Mouse (Mus musculus) MEL-GATA-1-ER (cell line): ENCODE measurements around the gene Hsf2bp.
"Not testable (repeated sequence)": the region's sequence is repeated elsewhere in the genome, so short reads cannot be mapped to it uniquely, and the experiment has no call there.

Experiments
- DNase-seq: peaks from one replicate; pipeline ENCODE4 v3.0.0-alpha.2; 2012; ENCODE audit warnings: low read depth; ENCODE audit errors: extremely low read depth

The Hsf2bp gene

DNA sequence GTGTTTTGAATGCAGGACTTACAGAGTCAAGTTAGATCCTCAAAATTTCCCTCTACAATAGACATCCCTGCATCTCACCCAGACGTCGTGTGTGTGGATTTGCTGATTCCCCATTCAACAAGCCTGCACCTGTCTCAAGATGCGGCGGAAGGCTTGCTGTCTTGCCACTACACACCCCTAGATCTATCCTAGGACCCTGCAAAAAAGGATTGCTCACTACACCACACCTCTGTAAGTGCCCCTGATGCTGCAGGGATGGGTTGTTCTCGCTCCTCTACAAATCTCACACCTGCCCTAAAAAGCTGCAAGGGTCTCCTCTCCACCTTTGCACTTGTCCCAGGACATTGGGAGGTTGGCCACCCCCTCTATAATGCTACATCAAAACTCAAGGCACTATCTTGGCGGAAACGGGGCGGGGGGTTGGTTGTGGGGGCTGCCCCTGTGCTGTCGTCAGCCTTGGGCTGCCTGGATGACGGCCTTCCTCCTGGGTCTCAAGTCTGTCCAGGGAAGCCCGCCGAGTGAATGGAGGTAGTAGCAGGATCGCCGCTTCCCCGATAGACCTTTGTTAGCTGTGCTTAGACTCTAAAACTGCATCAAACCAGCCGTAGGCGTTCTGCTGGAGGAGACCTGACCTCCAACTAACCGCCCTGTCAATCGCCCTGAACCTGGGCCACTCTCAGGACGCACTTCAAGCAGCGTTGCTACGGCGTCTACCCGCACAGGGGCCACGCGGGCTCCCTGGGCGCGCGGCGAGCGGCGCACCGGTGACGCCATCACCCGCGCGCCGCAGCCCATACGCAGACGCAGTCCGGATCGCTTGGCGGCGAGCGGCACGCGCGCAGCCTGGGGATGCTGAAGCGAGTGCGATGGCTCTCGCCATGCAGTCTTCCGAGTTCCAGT is at the start of gene Hsf2bp, which contains the start of gene Rrp1b:
Gene Hsf2bp, minus strand, starts transcription at position 741 of the 900 bp plus-strand sequence.
Gene Rrp1b, plus strand, starts transcription at position 492 of the 900 bp plus-strand sequence.
- DNase-seq, result peak; percentile 60

DNA sequence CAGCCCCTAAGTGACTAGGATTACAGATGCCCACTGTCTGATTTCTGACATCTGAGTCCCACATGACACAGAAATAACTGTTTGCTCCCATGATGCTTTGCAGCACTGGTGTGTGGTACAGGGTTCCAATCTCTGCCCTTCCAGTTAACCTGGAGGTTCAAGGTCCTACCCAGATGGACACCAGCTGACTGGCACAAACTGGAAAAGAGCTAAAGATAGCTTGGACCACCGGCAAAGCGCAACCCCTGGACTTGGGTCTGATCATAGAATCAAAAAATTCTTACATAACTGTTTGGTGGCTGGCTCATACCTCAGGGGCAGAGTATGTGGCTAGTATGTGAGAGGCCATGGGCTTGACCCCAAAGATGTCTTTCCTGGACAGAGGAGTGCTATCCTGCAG is 47.2 kb upstream of the Hsf2bp start:
- DNase-seq, result no peak

DNA sequence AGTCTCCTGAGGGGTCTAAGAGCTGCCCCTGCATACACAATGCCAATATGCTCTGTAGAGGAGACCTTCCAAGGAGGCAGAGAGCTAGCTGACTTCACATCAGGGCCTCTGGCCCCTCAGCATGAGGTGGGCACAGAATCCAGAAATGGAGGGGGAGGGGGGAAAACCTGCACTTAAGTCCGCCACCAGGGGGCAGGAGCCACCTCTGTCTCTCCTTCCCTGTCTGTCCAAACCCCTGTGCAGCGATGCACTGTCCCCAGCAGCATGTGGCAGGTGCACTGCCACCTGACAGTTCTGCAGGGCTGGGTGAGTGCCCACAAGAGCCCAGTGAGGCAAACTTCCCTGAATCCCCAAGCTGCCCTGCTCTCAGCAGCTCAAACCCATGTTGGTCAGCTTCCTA is 39.0 kb upstream of the Hsf2bp start:
- peak; percentile 18 for DNase-seq

DNA sequence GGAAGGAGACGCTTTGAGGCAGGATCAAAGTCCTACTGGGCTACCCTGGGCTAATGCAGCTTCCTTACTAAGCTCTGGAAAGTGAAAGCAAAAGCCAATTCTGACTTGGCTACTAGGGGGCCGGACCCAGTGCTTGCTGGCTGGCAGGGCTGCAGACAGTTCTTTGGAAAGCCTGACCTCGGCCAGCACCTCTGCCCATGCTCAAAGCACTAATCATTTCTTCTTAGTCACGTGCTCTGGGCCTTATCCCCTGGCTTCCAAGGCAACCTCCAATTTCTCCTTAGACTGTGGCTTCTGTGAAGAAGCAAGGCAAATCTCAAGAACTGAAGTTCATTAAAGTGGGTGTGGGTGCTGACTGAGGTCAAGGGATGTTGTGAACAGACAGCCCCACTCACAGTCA is 38.5 kb upstream of the Hsf2bp start:
- no peak for DNase-seq

DNA sequence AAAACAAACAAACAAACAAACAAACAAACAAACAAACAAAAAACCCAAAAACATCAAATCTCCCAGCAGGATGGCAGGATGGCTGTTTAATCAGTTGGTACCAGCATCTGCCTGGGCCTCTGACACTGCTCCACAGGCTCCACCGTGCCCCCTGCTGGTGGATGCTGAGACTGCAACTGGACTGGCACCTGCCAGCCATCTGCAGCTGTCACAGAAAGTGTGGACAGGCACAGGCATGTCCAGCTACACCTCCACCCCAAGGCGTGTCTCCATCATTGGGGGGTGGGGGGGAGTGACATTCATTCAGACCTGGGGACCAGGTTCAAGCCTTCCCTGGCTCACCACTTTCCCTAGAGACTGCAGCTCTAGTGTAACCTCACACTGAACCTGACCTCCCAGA is 37.2 kb upstream of the Hsf2bp start:
- peak; percentile 32 for DNase-seq

DNA sequence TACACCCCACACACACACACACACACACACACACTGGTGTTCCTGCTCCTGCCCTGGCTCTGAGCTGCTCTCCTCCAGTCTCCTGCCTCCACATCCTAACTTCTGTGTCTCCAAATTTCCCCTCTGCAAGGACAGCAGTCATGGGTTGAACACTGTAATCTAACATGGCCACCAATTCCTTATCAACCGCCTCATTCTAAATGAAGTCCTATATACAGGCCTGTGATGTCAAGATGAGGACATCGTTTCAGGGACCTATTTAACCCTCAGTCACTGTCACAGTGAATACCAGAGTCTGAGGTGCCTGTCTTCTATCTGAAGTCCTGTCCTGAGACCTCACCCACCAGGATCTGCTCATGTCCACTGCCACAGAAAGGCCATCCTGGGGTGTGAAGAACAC is 32.7 kb upstream of the Hsf2bp start:
- no peak for DNase-seq

DNA sequence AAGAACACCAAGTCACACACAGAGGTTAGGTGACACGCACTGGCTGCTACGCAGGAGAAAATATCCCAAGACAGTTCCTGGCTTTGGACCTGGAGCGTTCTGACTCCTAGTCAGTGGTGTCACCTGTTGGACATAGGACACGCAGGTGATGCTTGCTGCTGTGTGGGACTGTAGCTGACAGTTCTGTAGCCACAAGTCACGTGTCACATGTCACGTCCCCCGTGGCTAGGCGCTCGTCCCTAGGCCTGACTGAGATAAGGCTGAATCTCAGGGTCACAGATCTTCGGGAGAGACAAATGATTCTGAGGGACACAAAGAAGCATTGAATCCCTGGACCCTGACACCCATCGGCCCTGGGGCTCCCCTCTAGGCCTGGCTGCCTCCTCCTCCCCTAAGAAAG is 32.2 kb upstream of the Hsf2bp start:
- DNase-seq, result no peak

DNA sequence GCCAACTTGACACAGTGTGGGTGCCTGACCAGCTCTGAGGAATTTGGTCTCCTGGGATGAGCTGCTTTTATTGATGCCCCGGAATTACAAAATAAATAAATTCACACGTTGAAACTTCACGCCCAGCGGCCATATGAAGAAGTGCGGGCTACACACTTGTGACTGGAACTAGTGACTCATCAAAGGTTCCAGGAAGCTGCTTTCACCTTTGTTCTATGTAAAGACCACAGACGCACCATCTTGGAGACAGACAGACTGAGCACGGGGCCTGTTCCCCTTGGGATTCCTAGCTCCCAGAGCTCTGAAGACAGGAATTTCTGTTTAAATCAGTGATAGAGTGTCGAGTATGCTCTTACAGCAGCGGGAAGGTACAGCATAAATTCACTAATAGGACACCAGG is 31.4 kb upstream of the Hsf2bp start:
- DNase-seq, result no peak

DNA sequence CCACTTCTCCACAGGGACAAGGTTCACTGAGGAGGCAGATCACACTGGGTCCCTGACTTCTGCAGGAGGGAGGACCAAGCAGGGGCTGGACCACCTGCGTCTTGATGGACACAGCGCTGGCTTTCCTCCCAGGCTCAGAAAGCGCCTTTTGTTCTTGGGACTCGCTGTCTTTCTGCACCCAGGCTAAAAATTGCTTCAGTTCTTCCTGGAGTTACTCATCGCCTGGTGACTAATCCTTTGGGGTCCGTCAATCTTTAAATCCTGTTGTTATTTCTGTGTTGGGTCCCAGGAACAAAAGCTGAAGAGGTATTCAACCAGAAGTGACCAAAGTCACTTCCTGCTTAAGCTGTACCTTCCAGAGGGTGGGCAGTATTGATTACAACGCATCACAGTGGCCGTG is 28.6 kb upstream of the Hsf2bp start:
- DNase-seq, result not testable (repeated sequence)

DNA sequence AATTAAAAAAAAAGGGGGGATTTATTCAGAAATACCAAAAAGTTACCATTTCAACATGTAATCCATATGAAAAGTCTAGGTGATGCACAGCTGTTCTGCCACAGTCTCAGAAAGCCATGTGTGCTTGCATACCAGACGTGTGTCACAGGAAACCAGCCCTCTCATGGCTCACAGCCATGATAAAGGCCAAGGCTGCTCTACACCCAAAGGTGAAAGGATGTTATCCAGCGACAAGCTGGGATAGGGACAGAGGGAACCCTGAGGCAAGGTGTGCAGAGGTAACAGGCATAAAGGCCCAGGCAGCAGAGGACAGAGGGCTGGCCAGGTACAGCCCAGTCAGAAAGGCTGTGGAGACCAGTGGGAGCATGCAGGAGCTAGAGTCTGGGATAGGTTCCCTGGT is 27.5 kb upstream of the Hsf2bp start:
- no peak for DNase-seq

DNA sequence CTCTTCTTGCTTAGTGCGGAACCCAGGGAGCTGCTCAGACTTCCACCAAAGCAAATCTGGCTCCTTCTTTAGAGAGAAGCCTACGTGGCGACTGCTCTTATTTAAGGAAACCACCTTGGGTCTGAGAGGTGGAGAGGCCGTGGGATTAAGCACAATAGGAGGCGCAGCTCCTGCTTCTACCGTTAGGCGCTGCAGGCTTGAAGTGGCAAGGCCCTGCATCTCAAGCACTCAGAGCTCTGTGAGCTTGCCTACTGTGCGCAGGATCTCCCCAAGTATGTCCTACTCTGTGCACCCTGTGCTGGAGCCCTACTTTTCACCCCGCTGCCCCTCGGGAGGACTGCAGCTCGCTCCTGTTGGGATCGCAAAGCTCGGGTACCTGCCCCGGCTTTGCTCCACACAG is 25.1 kb upstream of the Hsf2bp start:
- DNase-seq, result no peak

DNA sequence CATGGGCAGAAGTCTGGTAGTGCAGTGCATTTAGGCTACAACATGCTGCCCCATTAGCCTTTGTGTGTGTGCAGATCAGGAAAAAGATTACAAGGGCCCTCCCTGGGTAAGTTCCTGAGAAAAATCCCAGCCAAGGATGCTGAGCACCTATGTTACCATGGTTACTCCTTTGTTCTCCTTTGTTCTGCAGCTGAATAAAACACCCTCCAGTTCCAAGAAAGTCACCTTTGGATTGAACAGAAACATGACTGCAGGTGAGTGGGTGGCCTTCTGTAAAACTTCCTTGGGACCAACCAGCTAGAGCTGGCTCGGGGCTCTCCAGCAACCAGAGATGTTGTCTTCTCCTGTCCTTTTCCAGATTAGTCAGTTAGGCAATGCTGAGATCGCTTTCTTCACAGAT is 22.9 kb upstream of the Hsf2bp start:
- DNase-seq, result no peak

DNA sequence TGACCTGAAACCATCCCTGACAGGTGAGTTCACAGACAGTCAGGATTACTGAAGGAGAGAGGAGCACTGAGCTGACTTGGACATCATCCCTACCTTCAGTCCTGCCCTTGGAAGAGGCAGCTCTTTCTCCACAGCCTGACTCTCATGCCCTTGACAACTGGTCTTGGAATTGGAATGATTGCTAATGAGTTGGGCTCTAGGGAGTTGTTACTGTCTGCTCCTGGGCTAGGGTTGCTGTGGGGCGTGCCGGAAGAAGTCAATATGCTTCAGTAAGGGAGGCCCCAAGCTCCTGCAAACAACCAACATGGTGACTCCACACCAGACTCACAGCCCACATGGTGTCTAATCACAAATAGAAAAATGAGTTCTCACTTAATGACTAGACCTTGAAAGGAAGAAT is 21.7 kb upstream of the Hsf2bp start:
- no peak for DNase-seq

DNA sequence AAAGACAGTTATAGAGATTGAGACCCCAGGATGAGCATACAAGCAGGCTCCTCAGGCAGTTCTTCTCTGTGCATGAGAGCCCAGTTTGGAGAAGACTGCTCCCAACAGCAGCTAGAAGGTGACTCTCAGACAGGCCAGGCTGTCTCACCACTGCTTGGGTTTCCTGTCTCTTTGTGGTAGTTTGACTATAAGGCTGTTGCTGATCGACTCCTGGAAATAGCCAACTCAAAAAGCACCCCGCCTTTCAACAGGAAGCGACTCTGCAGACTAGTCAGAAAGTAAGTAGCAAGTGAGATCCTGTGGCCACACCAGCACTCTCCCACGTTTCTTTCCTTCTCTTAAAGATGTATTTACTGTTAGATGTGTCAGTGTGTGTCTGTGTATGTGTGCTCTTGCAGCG is 17.5 kb upstream of the Hsf2bp start:
- no peak for DNase-seq

DNA sequence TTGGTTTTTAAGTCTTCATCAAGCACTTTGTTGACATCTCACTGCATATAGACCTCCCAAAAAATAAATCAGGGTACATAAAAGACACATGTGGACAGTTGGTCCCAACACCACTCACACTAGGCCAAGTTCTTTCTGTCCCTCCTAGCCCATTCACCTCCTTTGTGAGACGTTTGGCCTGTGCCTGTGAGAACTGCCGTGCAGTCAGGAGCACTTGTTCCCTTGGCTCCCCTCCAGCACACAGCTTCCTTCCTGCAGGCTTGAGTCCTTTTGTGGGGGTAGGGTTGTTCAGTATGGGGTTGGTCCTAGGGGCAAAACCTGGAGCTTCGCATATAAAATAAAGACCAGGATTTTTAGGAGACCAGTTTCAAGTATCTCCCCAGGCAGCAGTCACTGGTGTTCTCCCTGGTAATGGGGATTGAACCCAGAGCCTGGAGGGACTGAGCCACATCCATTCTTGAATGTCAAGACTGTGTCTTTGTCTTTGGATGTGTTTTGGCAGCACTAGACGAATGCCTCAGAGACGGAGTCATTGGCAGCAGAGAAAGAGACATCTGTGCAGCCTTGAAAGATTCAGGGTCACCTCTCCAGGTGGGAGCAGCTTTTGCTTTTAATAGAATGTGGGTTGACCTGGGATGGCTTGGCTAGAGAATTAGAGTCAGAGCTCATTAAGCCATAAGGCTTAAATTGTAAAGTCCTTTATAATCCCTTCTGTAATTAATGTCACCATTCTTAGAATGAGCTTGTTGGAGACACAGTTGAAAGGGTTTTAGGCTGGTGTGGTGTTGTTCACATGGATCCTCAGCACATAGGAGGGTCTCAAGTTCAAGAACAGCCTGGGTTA is 16.3 kb upstream of the Hsf2bp start:
- no peak for DNase-seq

DNA sequence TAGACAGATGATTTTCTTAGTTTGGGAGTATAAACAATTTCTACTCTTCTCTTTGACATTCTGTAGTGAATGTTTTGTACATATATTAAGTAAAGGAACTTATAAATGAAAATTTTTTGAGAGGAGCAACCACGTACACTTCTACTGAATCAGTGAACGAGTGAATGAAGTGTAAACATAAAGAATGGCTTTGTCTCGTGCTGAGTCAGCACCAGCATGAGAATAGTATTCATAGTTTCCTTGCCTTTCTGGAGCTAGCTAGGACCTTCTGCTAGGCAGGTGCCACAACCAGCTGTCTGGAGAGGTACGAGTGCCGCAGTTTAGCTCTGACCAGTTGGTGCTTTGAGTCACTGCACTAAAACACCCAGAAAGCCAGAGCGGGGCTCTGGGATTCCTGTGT is 14.5 kb upstream of the Hsf2bp start:
- no peak for DNase-seq

DNA sequence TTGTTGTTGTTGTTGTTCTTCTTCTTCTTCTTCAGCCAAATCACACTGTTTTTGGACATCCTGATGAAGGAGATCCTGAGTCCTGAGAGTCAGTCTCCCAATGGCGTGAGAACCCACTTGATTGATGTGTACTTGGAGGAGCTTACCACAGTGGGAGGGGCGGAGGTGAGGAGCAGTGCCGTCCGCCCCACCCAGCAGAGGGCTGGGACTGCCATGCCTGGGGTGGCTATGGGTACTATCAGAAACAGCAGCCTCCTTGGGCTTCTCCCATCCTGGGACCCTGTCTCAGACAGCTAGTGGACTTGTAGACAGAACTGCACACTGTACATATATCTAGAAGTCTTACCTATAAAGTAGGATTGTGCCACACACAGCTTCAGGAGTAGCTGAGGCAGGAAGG is 13.8 kb upstream of the Hsf2bp start:
- DNase-seq, result no peak

DNA sequence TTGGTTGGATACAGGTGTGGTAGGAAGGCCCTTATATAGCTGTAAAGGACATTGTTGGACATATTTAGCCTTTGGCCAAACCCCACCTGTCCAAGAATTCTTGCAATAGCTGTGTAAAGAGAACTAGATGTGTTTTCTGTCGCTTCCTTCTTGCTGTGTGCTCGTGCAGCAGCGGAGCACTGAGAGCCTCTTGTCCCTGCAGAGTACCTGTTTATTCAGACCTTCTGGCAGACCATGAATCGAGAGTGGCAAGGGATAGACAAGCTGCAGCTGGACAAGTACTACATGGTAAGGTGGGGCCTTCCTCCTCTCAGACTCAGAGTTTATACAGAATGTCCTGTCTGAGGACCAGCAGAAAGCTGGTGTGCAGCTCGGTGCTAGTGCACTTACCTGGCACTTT is 12.2 kb upstream of the Hsf2bp start:
- DNase-seq, result no peak

DNA sequence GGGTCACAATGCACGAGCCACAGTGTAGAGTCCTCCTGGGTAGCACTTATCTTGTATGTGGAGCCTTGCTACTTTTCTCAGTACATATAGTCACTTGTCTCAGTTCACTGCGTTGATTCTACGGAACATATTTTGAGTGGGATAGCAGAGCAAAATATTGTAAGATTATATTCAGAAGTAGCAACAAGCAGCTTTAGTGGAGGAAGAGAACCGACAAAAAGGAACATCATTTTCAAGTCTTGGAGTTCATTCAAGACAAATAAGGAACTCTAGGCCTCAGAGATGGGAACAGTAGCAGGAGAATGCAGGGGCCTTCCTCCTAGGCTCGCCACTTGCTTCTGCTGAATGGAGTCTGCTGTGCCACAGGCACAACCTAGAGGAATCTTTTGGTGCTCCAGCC is 10.4 kb upstream of the Hsf2bp start:
- no peak for DNase-seq

DNA sequence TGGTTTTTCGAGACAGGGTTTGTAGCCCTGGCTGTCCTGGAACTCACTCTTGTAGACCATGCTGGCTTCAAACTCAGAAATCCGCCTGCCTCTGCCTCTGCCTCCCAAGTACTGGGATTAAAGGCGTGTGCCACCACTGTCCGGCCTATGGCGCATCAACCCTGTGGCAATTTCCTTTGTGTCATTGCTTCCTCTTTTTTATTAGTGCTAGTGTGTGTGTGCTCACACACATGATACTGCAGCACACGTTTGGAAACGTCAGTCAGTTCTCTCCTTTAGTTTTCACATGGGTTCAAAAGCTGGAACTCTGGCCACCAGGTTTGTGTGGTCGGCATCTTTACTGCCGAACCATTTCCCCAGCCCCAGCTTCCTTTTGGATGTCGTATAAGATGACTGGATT is 4.1 kb upstream of the Hsf2bp start:
- no peak for DNase-seq

DNA sequence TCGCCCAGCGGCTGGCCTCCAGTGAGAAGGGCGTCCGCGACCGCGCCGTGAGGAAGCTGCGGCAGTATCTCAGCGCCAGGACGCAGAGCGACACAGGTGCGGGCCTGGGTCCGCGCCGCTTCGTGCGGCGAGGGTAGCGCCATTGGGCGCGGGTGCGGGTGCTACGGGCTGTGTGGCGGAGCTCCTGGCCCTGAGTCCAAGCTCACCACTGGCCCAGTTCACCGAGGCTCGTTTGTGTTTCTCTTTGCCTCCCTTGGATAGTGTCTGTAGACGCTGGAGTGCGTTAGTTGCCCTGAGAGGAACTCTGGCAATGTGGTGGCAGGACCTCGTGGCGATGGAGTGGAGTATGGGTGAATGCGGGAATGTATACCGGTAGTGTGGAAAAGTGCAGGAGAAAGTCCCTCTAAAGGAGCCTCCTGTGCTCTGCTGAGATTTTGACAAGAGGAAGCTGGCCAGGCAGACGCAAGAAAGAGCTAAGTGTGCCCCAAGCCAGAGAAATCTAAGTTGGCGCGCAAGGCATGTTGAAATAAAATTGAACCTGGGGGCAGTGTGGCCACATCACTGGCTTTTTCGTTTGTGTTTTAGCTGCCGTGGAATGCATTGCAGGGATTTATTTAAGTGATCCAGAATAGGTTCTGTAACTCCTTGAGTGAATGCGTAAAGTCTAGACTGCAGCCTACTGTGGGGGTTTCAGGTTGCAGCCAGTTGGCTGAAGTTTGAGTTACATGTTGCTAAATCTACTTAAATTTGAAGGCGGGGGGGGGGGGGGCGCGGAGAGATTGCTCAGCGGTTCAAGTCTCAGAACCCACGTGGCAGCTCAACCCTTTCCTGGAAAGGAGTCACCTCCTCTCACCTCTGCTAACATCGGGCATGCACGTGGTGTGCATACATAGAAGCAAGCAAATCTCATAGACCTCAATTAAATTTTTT is 625 bp upstream of the Hsf2bp start:
- DNase-seq, result peak; percentile 10
